Mouse (Mus musculus): ENCODE measurements around the gene Bahd1. TPM values are rescaled to one million over a fixed set of nuclear protein-coding genes. Genes with fewer than 3 reads are reported as not detected.

The Bahd1 gene
- total and polyA plus RNA-seq, 2 experiments from 2014 or later: 1.6 to 9.4 TPM

GRCm38 (mm10) chr2:118963007-118963675 is 63.0 kb downstream of the Bahd1 start:
- ATAC-seq (ENCODE audit: insufficient read depth, low read depth) (no peak), DNase-seq (ENCODE audit: low spot score) (no peak)
- H3K4me3 ChIP-seq (ENCODE audit: low read depth, low read length): no peak overlapping the region
- H3K27me3 ChIP-seq (ENCODE audit: control insufficient read depth, insufficient read depth, low read length): no peaks in the 10 kb centered on the region
- H3K9ac ChIP-seq (replicated peaks; ENCODE audit: low read depth, low read length): no peak overlapping the region
- TF ChIP-seq EP300 (IDR thresholded peaks at IDR 0.05; ENCODE audit: low read depth) (no peak), CTCF (IDR thresholded peaks at IDR 0.05; ENCODE audit: low read depth) (no peak)
- no peaks in the 10 kb centered on the region for H3K36me3 ChIP-seq (replicated peaks; ENCODE audit: control insufficient read depth, insufficient read depth, low read length)
- H3K4me1 ChIP-seq (ENCODE audit: control insufficient read depth, insufficient read depth): no peaks in the 10 kb centered on the region
- H3K27ac ChIP-seq (ENCODE audit: low read depth): no peak overlapping the region
- no peak overlapping the region for H3K4me2 ChIP-seq (ENCODE audit: low read depth, low read length)
- no peaks in the 10 kb centered on the region for H3K9me3 ChIP-seq (replicated peaks; ENCODE audit: control insufficient read depth, low read length)
- 44% methylated on average over 9 of the region's 9 CpGs for WGBS

GRCm38 (mm10) chr2:118963676-118964012 is 63.5 kb downstream of the Bahd1 start:
- ATAC-seq (ENCODE audit: insufficient read depth, low read depth): no peak
- TF ChIP-seq EP300 (IDR thresholded peaks at IDR 0.05; ENCODE audit: low read depth) (no peak), CTCF (IDR thresholded peaks at IDR 0.05; ENCODE audit: low read depth) (no peak)
- H3K27me3 ChIP-seq (ENCODE audit: control insufficient read depth, insufficient read depth, low read length): no peaks in the 10 kb centered on the region
- H3K27ac ChIP-seq (ENCODE audit: low read depth): no peak overlapping the region
- WGBS: 29% methylated on average over 7 of the region's 7 CpGs
- H3K36me3 ChIP-seq (replicated peaks; ENCODE audit: control insufficient read depth, insufficient read depth, low read length): no peaks in the 10 kb centered on the region
- H3K4me2 ChIP-seq (ENCODE audit: low read depth, low read length): no peak overlapping the region
- no peaks in the 10 kb centered on the region for H3K4me1 ChIP-seq (ENCODE audit: control insufficient read depth, insufficient read depth)
- no peak for DNase-seq (ENCODE audit: low spot score)
- H3K9me3 ChIP-seq (replicated peaks; ENCODE audit: control insufficient read depth, low read length): no peaks in the 10 kb centered on the region
- no peak overlapping the region for H3K4me3 ChIP-seq (ENCODE audit: low read depth, low read length)
- no peak overlapping the region for H3K9ac ChIP-seq (replicated peaks; ENCODE audit: low read depth, low read length)

GRCm38 (mm10) chr2:118969585-118970147 is 69.5 kb downstream of the Bahd1 start:
- DNase-seq (ENCODE audit: low spot score) (no peak), ATAC-seq (ENCODE audit: insufficient read depth, low read depth) (no peak)
- Histone ChIP-seq H3K4me3 (ENCODE audit: low read depth, low read length) (no peak overlapping the region), H3K4me2 (ENCODE audit: low read depth, low read length) (no peak overlapping the region), H3K27ac (ENCODE audit: low read depth) (no peak overlapping the region), H3K36me3 (replicated peaks; ENCODE audit: control insufficient read depth, insufficient read depth, low read length) (no peaks in the 10 kb centered on the region), H3K9ac (replicated peaks; ENCODE audit: low read depth, low read length) (no peak overlapping the region), H3K9me3 (replicated peaks; ENCODE audit: control insufficient read depth, low read length) (no peaks in the 10 kb centered on the region), H3K27me3 (ENCODE audit: control insufficient read depth, insufficient read depth, low read length) (peaks cover 10% of the 10 kb centered on the region), H3K4me1 (ENCODE audit: control insufficient read depth, insufficient read depth) (no peaks in the 10 kb centered on the region)
- no peak for TF ChIP-seq CTCF (IDR thresholded peaks at IDR 0.05; ENCODE audit: low read depth)
- WGBS: 77% methylated on average over 11 of the region's 11 CpGs

GRCm38 (mm10) chr2:118972048-118972447 is 71.9 kb downstream of the Bahd1 start:
- ATAC-seq (ENCODE audit: insufficient read depth, low read depth): no peak
- H3K27me3 ChIP-seq (ENCODE audit: control insufficient read depth, insufficient read depth, low read length): peaks cover 19% of the 10 kb centered on the region
- H3K4me3 ChIP-seq (ENCODE audit: low read depth, low read length): no peak overlapping the region
- H3K27ac ChIP-seq (ENCODE audit: low read depth): no peak overlapping the region
- 0 out of 2 replicates have a peak, but pooled peaks cover 3% of the 10 kb centered on the region for H3K4me1 ChIP-seq (ENCODE audit: control insufficient read depth, insufficient read depth)
- H3K9ac ChIP-seq (replicated peaks; ENCODE audit: low read depth, low read length): no peak overlapping the region
- H3K4me2 ChIP-seq (ENCODE audit: low read depth, low read length): peak overlapping the region; percentile 78; the same call in 1 of the 2 replicates
- no peaks in the 10 kb centered on the region for H3K9me3 ChIP-seq (replicated peaks; ENCODE audit: control insufficient read depth, low read length)
- WGBS: 71% methylated on average over 5 of the region's 5 CpGs
- TF ChIP-seq CTCF (IDR thresholded peaks at IDR 0.05; ENCODE audit: low read depth): no peak
- no peak for TF ChIP-seq EP300 (IDR thresholded peaks at IDR 0.05; ENCODE audit: low read depth)
- no peaks in the 10 kb centered on the region for H3K36me3 ChIP-seq (replicated peaks; ENCODE audit: control insufficient read depth, insufficient read depth, low read length)
- no peak for DNase-seq (ENCODE audit: low spot score)

- Histone ChIP-seq H3K27ac (ENCODE audit: low read depth) (no peak overlapping the region), H3K4me2 (ENCODE audit: low read depth, low read length) (peak overlapping the region; percentile 78), H3K36me3 (replicated peaks; ENCODE audit: control insufficient read depth, insufficient read depth, low read length) (no peaks in the 10 kb centered on the region), H3K9ac (replicated peaks; ENCODE audit: low read depth, low read length) (no peak overlapping the region), H3K27me3 (ENCODE audit: control insufficient read depth, insufficient read depth, low read length) (peaks cover 19% of the 10 kb centered on the region), H3K4me3 (ENCODE audit: low read depth, low read length) (peak overlapping the region; percentile 44), H3K4me1 (ENCODE audit: control insufficient read depth, insufficient read depth) (0 out of 2 replicates have a peak, but pooled peaks cover 3% of the 10 kb centered on the region), H3K9me3 (replicated peaks; ENCODE audit: control insufficient read depth, low read length) (no peaks in the 10 kb centered on the region)
- 1% methylated on average over 33 of the region's 33 CpGs for WGBS
- peak; percentile 80 for DNase-seq (ENCODE audit: low spot score)
- TF ChIP-seq EP300 (IDR thresholded peaks at IDR 0.05; ENCODE audit: low read depth) (no peak), CTCF (IDR thresholded peaks at IDR 0.05; ENCODE audit: low read depth) (peak; percentile 85)
- peak; percentile 77 for ATAC-seq (ENCODE audit: insufficient read depth, low read depth)
Measured at GRCm38 (mm10) chr2:118972687-118973376, 72.7 kb downstream of the Bahd1 start.

Other genes with a start within 250 kb of the Bahd1 start
- 16.8 and 17.0 TPM in 2 replicates for gene Pak6, start 237.1 kb upstream of the Bahd1 start, total RNA-seq (2014; rRNA removed; ENCODE audit: low replicate concordance)
- gene Pak6, start 237.1 kb upstream of the Bahd1 start, polyA plus RNA-seq (2015; fragmentation: Nextera tagmentation; extraction: Ambion mirVana): 7.9 and 9.0 TPM in 2 replicates
- gene Ankrd63, start 196.4 kb upstream of the Bahd1 start, total RNA-seq (2014; rRNA removed; ENCODE audit: low replicate concordance): 7.6 and 14.3 TPM in 2 replicates
- gene Ankrd63, start 196.4 kb upstream of the Bahd1 start, polyA plus RNA-seq (2015; fragmentation: Nextera tagmentation; extraction: Ambion mirVana): 1.6 and 2.0 TPM in 2 replicates
- gene Plcb2, start 171.9 kb upstream of the Bahd1 start, total RNA-seq (2014; rRNA removed; ENCODE audit: low replicate concordance): 1.6 and 7.6 TPM in 2 replicates
- gene Plcb2, start 171.9 kb upstream of the Bahd1 start, polyA plus RNA-seq (2015; fragmentation: Nextera tagmentation; extraction: Ambion mirVana): 2.0 and 2.6 TPM in 2 replicates
- 39.4 and 44.2 TPM in 2 replicates for gene Inafm2, start 154.6 kb upstream of the Bahd1 start, total RNA-seq (2014; rRNA removed; ENCODE audit: low replicate concordance)
- 39.9 and 48.4 TPM in 2 replicates for gene Inafm2, start 154.6 kb upstream of the Bahd1 start, polyA plus RNA-seq (2015; fragmentation: Nextera tagmentation; extraction: Ambion mirVana)
- 5.7 and 6.8 TPM in 2 replicates for gene Ccdc9b, start 137.7 kb upstream of the Bahd1 start, total RNA-seq (2014; rRNA removed; ENCODE audit: low replicate concordance)
- gene Ccdc9b, start 137.7 kb upstream of the Bahd1 start, polyA plus RNA-seq (2015; fragmentation: Nextera tagmentation; extraction: Ambion mirVana): 3.3 and 3.4 TPM in 2 replicates
- not detected in 2 replicates for gene Phgr1, start 127.6 kb upstream of the Bahd1 start, total RNA-seq (2014; rRNA removed; ENCODE audit: low replicate concordance)
- gene Phgr1, start 127.6 kb upstream of the Bahd1 start, polyA plus RNA-seq (2015; fragmentation: Nextera tagmentation; extraction: Ambion mirVana): not detected in 2 replicates
- gene Disp2, start 120.7 kb upstream of the Bahd1 start, total RNA-seq (2014; rRNA removed; ENCODE audit: low replicate concordance): 0.19 and 0.38 TPM in 2 replicates
- gene Disp2, start 120.7 kb upstream of the Bahd1 start, polyA plus RNA-seq (2015; fragmentation: Nextera tagmentation; extraction: Ambion mirVana): 0.03 and 0.07 TPM in 2 replicates
- 19.8 and 28.0 TPM in 2 replicates for gene Knstrn, start 86.4 kb upstream of the Bahd1 start, total RNA-seq (2014; rRNA removed; ENCODE audit: low replicate concordance)
- gene Knstrn, start 86.4 kb upstream of the Bahd1 start, polyA plus RNA-seq (2015; fragmentation: Nextera tagmentation; extraction: Ambion mirVana): 36.4 and 39.9 TPM in 2 replicates
- 154 and 163 TPM in 2 replicates for gene Ivd, start 38.4 kb upstream of the Bahd1 start, total RNA-seq (2014; rRNA removed; ENCODE audit: low replicate concordance)
- 84.2 and 92.2 TPM in 2 replicates for gene Ivd, start 38.4 kb upstream of the Bahd1 start, polyA plus RNA-seq (2015; fragmentation: Nextera tagmentation; extraction: Ambion mirVana)
- 10.8 and 15.3 TPM in 2 replicates for gene Chst14, start 26.1 kb downstream of the Bahd1 start, total RNA-seq (2014; rRNA removed; ENCODE audit: low replicate concordance)
- 12.8 and 14.3 TPM in 2 replicates for gene Chst14, start 26.1 kb downstream of the Bahd1 start, polyA plus RNA-seq (2015; fragmentation: Nextera tagmentation; extraction: Ambion mirVana)
- 14.7 and 19.1 TPM in 2 replicates for gene Ccdc32, start 129.0 kb downstream of the Bahd1 start, total RNA-seq (2014; rRNA removed; ENCODE audit: low replicate concordance)
- gene Ccdc32, start 129.0 kb downstream of the Bahd1 start, polyA plus RNA-seq (2015; fragmentation: Nextera tagmentation; extraction: Ambion mirVana): 20.7 and 21.1 TPM in 2 replicates
- 8.8 and 14.3 TPM in 2 replicates for gene Rpusd2, start 134.4 kb downstream of the Bahd1 start, total RNA-seq (2014; rRNA removed; ENCODE audit: low replicate concordance)
- 2.6 and 3.3 TPM in 2 replicates for gene Rpusd2, start 134.4 kb downstream of the Bahd1 start, polyA plus RNA-seq (2015; fragmentation: Nextera tagmentation; extraction: Ambion mirVana)
- gene Knl1, start 146.7 kb downstream of the Bahd1 start, total RNA-seq (2014; rRNA removed; ENCODE audit: low replicate concordance): 9.1 and 50.5 TPM in 2 replicates
- 12.6 and 14.5 TPM in 2 replicates for gene Knl1, start 146.7 kb downstream of the Bahd1 start, polyA plus RNA-seq (2015; fragmentation: Nextera tagmentation; extraction: Ambion mirVana)
- gene Rad51, start 212.4 kb downstream of the Bahd1 start, total RNA-seq (2014; rRNA removed; ENCODE audit: low replicate concordance): 2.7 and 10.9 TPM in 2 replicates
- gene Rad51, start 212.4 kb downstream of the Bahd1 start, polyA plus RNA-seq (2015; fragmentation: Nextera tagmentation; extraction: Ambion mirVana): 7.7 and 8.1 TPM in 2 replicates

Data from heart, postnatal 0 days (tissue).